Mouse (Mus musculus) urinary bladder, postnatal 10 days (tissue): ENCODE data around the gene Rab38.

Experiments used
- DNase-seq: peaks from one replicate; pipeline ENCODE4 v3.0.0; 2022; ENCODE audit warnings: low spot score

Rab38 gene

GRCm38 (mm10) chr7:88527100-88527671 is 97.1 kb downstream of the Rab38 start:
- DNase-seq, result no peak

- no peak for DNase-seq
Observed at GRCm38 (mm10) chr7:88536127-88536531, 106.1 kb downstream of the Rab38 start.

- no peak for DNase-seq
Observed at GRCm38 (mm10) chr7:88536743-88537142, 106.7 kb downstream of the Rab38 start.
